Mouse (Mus musculus): ENCODE results near the gene Zfp668. TPM values are rescaled to one million over a fixed set of nuclear protein-coding genes. Genes with fewer than 3 reads are reported as not detected.

Zfp668 gene
- total RNA-seq (2021) = 1 to 10 TPM; 3.4 to 4.7 TPM

DNA sequence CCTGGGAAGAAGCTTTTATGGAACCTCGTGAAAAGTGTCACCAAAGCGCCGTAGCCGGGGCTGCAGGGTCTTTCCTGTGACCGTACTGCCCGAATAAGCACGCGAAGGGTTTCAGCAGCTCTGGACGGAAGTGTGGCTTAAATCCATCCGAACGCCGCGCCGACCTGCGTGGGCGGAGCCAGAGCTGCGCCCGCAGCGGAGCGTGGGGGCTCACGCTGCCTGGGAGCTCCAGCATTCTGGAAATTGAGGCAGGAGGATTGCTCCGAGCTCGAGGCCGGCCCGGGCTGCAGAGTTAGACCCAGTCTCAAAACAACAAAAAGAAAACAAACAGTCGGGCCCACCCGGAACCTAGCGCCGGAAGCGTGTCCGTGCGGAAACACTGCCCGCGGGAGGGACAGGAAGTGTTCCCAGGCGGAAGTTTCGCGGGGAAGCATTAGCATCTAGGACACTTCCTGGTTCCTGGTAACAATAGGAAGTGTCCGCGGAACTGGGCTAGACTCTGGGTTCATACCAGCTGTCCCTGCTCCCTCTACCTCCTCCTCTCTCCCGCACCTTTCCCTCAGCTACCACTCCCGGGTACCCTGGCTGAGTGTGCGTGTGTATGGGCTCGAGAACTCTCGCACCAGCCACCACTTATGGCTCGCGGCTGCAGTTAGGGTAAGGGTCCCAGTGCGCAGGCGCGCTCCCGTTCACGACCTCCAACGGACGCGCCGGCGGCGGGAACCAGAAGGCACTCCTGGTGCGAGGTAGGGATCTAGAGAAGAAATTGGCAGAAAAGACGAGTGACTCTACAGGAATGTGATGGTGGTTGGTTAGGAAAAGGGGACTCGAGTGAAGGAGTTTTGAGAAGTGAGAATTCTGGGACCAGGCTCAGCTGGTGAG, at the start of gene Zfp668:
TSS of gene Zfp668 (minus strand) at position 362 of the 882 bp plus-strand sequence.
- intact Hi-C loops (cut with DNase I) = loop anchor here (2.0 kb wide), 1 partner anchor 78 kb away; no protein-coding TSS in a partner anchor
- peak; percentile 76 for DNase-seq (ENCODE audit: low spot score)

DNA sequence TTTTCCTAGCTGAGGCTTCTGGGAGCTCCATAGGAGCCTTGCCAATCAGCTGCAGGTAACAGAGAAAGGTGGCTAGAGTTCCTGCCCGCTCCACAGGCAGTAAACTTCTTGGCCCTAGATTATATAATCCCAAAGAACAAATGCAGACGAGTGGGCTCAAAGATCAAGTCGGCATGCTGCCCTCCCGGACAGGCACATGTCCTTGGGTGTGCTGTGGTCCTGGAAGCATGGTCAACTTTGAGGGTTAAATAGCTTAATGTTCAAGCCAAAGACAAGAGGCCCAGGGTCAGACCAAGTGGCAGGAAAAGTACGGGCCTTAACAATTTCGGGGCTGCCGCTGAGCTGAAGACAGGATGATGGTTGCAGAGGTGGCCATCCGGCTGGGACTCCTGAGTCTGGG, 49.4 kb upstream of the Zfp668 start:
- intact Hi-C loops (cut with DNase I) = no loop called here
- no peak for DNase-seq (ENCODE audit: low spot score)

DNA sequence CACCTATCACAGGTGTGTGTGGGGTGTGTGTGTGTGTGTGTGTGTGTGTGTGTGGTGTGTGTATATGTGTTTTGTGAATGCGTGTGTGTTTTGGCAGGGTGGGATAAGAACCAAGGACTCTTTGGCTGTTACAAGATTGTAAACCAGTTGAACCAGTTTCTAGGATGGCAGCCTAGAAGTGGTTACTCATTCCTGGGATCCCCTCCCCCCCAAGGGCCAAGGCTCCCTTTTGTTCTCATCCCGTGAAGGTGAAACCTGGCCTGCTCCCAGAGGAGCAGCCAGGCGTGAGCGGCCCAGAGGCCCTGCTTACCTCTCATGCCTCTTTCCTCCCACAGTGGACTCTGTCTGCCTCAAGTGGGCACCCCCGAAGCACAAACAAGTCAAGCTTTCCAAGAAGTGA, 48.6 kb upstream of the Zfp668 start:
- no peak for DNase-seq (ENCODE audit: low spot score)
- intact Hi-C loops (cut with DNase I) = no loop called here

DNA sequence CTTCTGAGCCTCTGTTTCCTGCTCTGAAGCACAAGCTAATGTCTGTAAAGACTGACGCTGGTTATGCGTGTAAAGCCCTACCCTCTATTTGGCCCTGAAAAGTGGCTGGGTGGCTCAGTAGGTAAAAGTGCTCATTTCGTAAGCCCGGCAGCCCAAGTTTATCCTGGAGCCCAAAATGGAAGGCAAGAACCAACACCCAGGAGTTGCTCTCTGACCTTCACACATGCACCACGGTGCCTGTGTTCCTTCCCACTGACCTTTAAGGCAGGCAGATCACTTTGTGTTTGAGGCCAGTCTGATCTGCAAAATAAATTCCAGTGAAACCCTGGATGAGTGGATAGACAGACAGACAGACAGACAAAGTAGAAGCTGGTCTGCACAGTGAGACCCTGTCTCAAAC, 47.1 kb upstream of the Zfp668 start:
- intact Hi-C loops (cut with DNase I) = no loop called here
- DNase-seq (ENCODE audit: low spot score) = no peak

GRCm38 (mm10) chr7:127922451-127923275, 46.0 kb upstream of the Zfp668 start:
- DNase-seq (ENCODE audit: low spot score) = no peak
- intact Hi-C loops (cut with DNase I) = no loop called here

GRCm38 (mm10) chr7:127921516-127921915, 44.9 kb upstream of the Zfp668 start:
- no peak for DNase-seq (ENCODE audit: low spot score)
- intact Hi-C loops (cut with DNase I) = no loop called here

DNA sequence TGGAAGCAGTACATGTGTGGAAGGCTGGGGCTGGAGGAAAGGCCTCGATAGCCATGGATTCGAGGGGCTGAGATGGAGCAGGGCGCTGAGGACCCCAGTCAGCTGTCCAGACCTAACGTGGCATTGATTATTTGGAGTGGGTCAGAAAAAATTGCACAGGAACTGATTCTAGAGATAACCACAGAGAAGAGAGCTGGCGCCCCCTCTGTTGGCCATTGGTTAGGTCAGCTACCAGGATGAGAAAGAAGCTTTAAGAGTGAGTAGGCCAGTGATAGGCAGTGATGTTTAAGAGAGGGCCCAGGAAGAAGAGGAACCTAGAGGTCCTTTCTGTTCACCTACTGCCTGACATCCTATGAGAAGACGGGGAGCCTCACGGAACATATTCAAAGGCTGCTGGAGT, 42.7 kb upstream of the Zfp668 start:
- no peak for DNase-seq (ENCODE audit: low spot score)
- intact Hi-C loops (cut with DNase I) = no loop called here

- DNase-seq (ENCODE audit: low spot score) = no peak
- intact Hi-C loops (cut with DNase I) = no loop called here
Observed at GRCm38 (mm10) chr7:127918203-127918602, 41.6 kb upstream of the Zfp668 start.

- DNase-seq (ENCODE audit: low spot score) = no peak
- intact Hi-C loops (cut with DNase I) = no loop called here
Observed at GRCm38 (mm10) chr7:127915293-127915692, 38.7 kb upstream of the Zfp668 start.

- intact Hi-C loops (cut with DNase I) = no loop called here
- no peak for DNase-seq (ENCODE audit: low spot score)
Observed at GRCm38 (mm10) chr7:127912938-127913337, 36.3 kb upstream of the Zfp668 start.

GRCm38 (mm10) chr7:127912190-127912871, 35.7 kb upstream of the Zfp668 start, which contains the start of gene Kat8:
Gene Kat8 (plus strand): TSS chr7:127912516.
- DNase-seq (ENCODE audit: low spot score) = peak; percentile 74
- intact Hi-C loops (cut with DNase I) = no loop called here

- DNase-seq (ENCODE audit: low spot score) = no peak
- intact Hi-C loops (cut with DNase I) = no loop called here
Observed at GRCm38 (mm10) chr7:127908656-127909055, 32.0 kb upstream of the Zfp668 start.

DNA sequence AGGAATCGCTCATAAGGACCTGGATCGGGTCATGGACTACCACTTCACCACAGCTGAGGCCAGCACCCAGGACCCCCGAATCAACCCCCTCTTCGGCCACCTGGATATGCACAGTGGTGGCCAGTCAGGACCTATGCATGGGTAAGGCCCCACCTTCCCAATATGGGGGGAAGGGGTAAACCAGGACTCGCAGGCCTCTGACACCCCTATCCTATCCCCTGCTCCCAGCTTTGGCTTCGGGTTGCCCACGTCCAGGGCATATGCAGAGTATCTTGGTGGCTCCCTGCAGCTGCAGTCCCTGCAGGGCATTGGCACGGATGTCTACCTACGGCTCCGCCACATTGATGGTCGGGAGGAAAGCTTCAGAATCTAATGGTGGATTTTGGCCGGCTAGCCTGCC, 31.3 kb upstream of the Zfp668 start:
- DNase-seq (ENCODE audit: low spot score) = no peak
- intact Hi-C loops (cut with DNase I) = no loop called here

GRCm38 (mm10) chr7:127903971-127904796, 27.6 kb upstream of the Zfp668 start, which contains the start of gene Bckdk:
Gene Bckdk (plus strand): TSS chr7:127904082.
- DNase-seq (ENCODE audit: low spot score) = peak; percentile 62
- intact Hi-C loops (cut with DNase I) = no loop called here

- no peak for DNase-seq (ENCODE audit: low spot score)
- intact Hi-C loops (cut with DNase I) = no loop called here
Observed at GRCm38 (mm10) chr7:127901772-127902171, 25.1 kb upstream of the Zfp668 start.

- intact Hi-C loops (cut with DNase I) = no loop called here
- no peak for DNase-seq (ENCODE audit: low spot score)
Observed at GRCm38 (mm10) chr7:127899997-127900396, 23.4 kb upstream of the Zfp668 start.

DNA sequence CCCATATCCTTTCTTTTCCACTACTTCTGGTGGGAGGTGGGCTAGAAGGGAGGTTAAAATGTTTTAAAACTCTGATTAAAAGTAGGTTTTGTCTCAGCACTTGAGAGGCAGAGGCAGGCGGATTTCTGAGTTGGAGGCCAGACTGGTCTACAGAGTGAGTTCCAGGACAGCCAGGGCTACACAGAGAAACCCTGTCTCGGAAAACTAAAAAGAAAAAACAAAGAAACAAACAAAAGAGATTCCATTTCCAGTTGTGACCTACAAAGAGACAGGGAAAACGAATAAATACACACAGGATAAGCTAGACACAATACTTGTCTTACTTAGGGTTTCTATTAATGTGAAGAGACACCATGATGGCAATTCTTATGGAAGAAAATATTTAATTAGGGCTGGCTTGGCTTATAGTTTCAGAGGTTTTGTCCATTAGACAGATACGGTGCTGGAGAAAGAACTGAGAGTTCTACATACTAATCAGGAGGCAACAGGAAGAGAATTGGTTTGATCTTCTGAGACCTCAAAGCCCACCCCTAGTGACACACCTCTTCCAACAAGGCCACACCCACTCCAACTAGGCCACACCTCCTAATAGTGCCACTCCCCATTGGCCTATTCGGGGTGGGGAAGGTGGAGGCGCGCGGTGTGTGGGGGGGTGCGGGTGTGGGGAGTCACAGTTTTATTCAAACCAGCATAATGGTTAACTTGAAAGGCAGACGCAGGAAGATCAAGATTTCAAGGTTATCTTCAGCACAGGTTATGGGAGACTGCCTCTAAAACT, 21.7 kb upstream of the Zfp668 start:
- no peak for DNase-seq (ENCODE audit: low spot score)
- intact Hi-C loops (cut with DNase I) = no loop called here

GRCm38 (mm10) chr7:127897542-127897941, 20.9 kb upstream of the Zfp668 start:
- intact Hi-C loops (cut with DNase I) = no loop called here
- DNase-seq (ENCODE audit: low spot score) = no peak

- no peak for DNase-seq (ENCODE audit: low spot score)
- intact Hi-C loops (cut with DNase I) = no loop called here
Observed at GRCm38 (mm10) chr7:127896384-127896783, 19.8 kb upstream of the Zfp668 start.

Data from heart, postnatal 25 days (tissue).